Mouse (Mus musculus) heart, postnatal 4 days (tissue): Measurements from ENCODE around the gene Kyat1. TPM values are rescaled to one million over a fixed set of nuclear protein-coding genes. Genes with fewer than 3 reads are reported as not detected.

Experiments
- DNase-seq: peaks from one replicate; pipeline ENCODE4 v3.0.0; 2021
- total RNA-seq, 2 experiments: library from RNA; stranded (reverse); gene quantifications; 2 replicates each; pipeline ENCODE4 v1.2.3; 2021

The Kyat1 gene
- total RNA-seq = 10 to 100 TPM; 33.3 to 35.3 TPM

DNA sequence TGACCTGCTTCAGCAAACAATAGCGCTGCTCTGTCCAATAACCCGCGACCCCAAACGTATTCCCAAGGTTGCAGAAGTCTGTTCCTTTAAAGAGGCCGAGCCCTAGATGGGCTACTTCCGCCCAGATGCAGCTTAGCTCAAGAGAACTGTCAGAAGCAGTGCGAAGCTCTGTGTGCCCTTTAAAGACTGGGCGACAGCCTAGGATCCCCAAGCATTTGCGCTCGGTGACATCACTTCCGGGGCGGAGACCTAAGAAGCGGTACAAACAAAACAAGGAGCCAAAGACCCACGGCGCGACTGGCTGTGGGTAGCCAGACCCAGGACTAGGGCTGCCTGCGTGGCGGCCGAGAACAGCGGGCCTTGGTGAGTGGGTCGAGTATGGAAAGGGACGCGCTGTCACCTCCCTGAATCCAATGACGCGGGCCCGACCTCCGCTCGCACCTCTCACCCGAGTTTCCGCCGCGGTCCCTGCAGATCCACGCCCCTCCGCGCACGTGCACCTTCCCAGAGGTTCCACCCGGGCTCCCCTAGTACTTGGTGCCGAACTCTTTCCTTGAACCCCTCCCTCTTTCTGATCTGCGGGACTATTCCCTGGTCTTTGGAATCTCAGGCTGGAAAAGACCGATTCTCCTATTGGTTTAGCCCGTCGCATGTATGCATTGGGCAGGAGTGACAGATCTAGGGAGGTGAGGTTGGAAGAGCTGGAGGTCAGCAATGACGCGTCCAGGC, at the start of gene Kyat1:
Gene Kyat1, minus strand, starts transcription at position 219 of the 729 bp plus-strand sequence.
- DNase-seq = peak; percentile 93

GRCm38 (mm10) chr2:30253809-30254208, 48.2 kb upstream of the Kyat1 start:
- no peak for DNase-seq

- DNase-seq = no peak
These were observed 46.9 kb upstream of the Kyat1 start for GRCm38 (mm10) chr2:30252521-30252920.

- DNase-seq = no peak
These were observed 45.9 kb upstream of the Kyat1 start for GRCm38 (mm10) chr2:30251417-30252104.

- DNase-seq = no peak
These were observed 44.8 kb upstream of the Kyat1 start for GRCm38 (mm10) chr2:30250166-30251128.

- DNase-seq = no peak
These were observed 43.5 kb upstream of the Kyat1 start for GRCm38 (mm10) chr2:30249182-30249581.

- DNase-seq = no peak
These were observed 42.0 kb upstream of the Kyat1 start for GRCm38 (mm10) chr2:30247681-30248080.

DNA sequence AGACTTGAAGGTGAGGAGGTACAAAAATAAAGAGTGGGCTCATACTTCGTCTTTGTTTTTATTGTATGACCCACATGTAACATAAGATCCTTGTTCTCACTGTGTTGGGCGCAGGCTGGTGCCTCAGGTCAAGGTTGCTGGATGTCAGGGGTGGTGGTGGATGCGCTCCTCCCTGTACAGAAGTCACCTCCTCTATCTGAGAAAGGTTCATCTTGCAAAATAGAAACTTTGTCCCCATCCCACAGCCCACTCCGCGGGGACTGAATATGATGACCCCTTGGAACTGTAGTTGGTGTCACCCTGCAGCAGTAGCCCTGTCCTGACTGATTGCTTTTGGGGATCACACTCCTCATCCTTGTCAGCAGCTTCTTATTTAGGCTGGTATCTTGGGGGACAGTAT, 41.4 kb upstream of the Kyat1 start:
- no peak for DNase-seq

DNA sequence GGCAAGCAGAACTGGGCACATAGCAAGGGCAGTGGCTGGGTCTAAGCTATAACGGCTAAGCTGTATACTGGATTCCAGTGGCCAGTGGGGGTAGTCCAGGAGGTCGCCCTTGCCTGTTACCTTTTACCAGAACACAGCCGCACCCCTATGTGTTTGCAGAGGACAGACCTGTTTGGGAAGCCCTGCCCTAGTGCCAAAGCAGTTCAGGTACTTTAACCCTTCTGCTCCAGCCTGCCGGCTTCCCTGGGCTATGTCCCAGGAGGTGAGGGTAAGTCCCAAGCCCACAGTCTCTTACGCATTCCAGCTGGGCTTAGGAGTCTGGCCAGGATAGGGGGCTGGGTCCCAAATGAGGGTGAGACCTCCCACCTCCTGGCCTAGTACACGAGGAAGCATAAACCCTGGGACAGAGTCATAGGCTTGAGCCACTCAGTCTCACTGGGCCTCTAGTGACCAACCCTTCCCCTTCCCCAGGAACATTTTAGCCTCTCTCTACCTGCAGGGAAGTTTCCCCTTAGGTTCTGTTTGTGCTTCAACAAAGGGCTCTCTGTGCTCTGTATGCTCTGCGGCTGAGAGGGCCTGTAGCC, 39.0 kb upstream of the Kyat1 start:
- DNase-seq = no peak

DNA sequence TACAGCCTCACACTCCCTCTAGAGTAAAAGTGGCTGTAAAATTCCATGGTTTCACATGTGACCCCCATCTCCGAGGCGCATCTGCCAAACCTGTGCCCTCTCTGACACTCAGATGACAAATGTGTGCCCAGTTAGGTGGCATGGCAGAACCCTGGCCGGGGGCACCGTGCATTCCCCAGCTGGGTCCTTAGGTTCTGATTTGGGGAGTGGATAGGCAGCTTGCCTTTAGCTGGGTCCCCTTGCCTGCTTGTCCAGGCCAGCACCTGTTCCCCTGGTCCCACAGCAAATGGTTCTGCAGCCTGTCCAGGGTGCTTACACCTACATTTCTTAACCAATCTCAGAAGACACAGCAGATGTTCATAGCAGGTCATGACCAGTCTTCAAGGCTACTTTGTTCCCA, 37.7 kb upstream of the Kyat1 start:
- no peak for DNase-seq

DNA sequence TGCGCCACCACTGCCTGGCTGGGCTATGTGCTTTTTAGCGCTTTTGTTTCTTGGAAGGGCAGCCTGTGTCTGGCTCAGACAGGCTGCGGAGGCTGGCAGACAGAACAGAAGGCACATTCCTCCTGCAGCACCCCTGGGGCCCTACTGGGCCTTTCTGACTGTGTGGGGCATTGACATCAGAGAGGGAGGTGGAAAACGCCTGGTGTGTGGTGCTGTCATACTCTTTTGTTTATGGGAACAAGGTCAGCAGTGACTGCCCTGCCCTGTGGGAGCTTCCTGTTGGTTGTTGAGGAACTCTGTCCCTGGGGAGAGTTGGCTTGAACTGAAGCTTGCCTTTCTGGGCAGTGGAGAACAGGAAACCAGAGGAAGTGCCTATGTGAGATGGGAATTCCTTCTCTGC, 36.9 kb upstream of the Kyat1 start:
- DNase-seq = peak; percentile 72

GRCm38 (mm10) chr2:30240267-30240666, 34.6 kb upstream of the Kyat1 start, which contains the start of gene Gm28035:
Gene Gm28035, plus strand, starts transcription at chr2:30240567.
- no peak for DNase-seq

DNA sequence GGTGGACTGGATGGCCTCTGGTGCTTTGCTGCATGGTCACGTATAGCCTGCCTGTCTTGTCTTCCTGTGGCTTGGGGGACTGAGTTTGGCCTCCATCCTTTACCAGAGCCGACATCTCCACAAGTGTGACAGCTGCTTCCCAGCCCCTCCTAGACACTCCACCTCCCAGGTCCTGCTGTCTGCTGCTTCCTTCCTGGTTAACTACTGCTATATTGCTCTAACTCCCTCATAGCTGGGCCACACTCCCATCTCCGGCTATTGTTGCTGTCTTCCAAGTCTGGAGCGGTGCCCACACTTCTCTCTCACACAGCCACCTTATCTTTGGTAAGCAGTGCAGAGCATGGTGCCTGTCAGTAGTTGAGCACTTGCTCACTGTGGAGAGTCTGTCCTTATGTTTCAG, 34.1 kb upstream of the Kyat1 start:
- DNase-seq = peak; percentile 82

DNA sequence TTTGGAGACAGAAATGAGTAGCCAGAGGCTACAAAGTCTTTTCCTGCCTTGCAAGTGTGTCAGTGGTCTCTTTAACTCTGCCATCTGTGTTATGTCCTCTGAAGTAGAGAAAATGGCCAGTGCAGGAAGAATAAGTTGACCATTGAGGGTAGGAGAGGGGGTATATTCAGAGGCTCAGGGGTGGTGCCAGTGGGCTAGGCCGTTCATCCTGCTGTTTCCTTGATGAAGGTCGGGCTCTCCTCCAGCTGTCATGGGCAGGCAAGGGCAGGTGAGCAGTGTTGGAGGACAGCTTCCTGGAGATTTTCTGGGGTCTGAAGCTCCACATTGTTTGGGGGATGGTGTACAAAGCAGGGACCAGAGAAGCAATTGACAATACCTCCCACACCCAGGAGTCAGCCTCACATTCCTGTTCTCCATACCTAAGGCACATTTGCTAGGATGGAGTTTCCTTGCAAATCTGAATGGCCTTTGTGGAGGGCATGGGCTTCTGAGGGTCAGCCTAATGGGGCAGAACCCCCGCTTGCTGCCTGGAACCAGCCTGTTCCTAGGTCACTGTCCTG, 33.3 kb upstream of the Kyat1 start:
- DNase-seq = no peak

DNA sequence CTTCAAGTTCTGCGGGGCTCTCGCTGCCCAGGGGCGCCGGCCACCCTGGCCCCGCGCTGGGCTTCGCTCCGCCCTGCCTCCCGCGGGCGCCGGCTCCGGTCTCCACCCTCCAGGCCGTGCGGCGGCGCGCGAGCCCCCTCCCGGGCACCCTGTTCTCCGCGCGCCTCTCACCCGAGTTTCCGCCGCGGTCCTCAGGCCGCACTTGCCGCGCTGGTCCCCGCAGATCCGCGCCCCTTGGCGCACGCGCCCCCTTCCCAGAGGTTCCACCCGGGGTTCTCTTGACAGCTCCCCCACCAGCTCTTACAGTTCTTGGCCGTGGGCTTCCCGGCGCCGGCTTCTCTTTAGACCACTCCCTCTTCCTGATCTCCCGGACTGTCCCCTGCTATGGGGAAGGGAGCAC, 32.2 kb upstream of the Kyat1 start:
- peak; percentile 82 for DNase-seq

GRCm38 (mm10) chr2:30237199-30237880, 31.7 kb upstream of the Kyat1 start, which contains the start of gene Lrrc8a:
Gene Lrrc8a, plus strand, starts transcription at chr2:30237715.
- DNase-seq = peak; percentile 100

GRCm38 (mm10) chr2:30236426-30237198, 31.0 kb upstream of the Kyat1 start:
- DNase-seq = no peak

- no peak for DNase-seq
These were observed 29.9 kb upstream of the Kyat1 start for GRCm38 (mm10) chr2:30235593-30235992.

DNA sequence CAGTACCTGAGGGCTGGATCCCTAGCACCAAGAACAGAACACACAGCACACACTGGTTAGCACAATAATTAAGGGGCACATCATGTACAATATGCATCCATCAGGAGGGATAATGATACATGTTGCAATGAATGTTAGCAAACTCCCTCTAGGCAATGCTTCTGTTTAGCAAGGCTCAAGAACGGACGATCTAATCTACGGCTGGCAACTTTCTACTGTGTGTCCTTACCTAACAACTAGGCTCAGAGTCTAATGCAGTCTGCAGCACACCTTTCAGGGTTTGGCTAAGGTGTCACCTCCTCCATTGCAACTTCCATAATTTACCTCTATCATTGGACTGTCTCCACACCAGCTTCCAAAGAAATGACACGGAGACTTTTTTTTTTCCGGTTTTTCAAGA, 10.6 kb upstream of the Kyat1 start:
- no peak for DNase-seq

GRCm38 (mm10) chr2:30215493-30215892, 9.8 kb upstream of the Kyat1 start:
- no peak for DNase-seq

- DNase-seq = no peak
These were observed 9.1 kb upstream of the Kyat1 start for GRCm38 (mm10) chr2:30214745-30215144.
